Mouse (Mus musculus) pancreas, adult 10 weeks (tissue): ENCODE measurements around the gene Ankrd24. TPM values are rescaled to one million over a fixed set of nuclear protein-coding genes. Genes with fewer than 3 reads are reported as not detected.

Source experiments
- polyA plus RNA-seq: library from polyadenylated mRNA; stranded (reverse); fragments of 350-450 nt; fragmentation: Illumina TruSeq; extraction: RNeasy Lipid Tissue Mini Kit (QIAGEN cat#74804); gene quantifications from one replicate; pipeline ENCODE4 v1.2.3, GENCODE M21; 2015; ENCODE audit warnings: low read depth, low replicate concordance; ENCODE audit not compliant: insufficient read depth

Ankrd24 gene
- polyA plus RNA-seq = 62.0 TPM

DNA sequence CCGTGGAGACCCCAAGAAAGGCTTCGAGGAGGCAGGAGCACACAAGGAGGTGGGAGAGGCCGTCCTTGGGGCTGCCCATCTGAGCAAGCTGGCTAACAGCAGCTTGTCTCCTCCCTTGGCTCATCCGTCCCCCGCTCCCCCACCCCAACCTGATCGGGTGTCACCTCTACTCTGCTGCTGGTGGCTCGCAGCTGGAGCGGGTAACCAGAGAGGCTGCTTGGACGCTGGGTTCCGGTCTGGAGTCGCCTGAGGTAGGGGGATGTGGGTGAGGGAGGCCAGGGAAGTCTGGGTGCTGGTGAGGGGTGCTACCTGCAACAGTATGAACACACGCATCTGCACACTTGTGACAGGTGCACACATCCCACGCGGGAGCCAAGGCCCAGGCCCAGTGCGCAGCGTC is at the start of gene Ankrd24:
Ankrd24 (plus strand) TSS at position 151 of the 400 bp plus-strand sequence.

DNA sequence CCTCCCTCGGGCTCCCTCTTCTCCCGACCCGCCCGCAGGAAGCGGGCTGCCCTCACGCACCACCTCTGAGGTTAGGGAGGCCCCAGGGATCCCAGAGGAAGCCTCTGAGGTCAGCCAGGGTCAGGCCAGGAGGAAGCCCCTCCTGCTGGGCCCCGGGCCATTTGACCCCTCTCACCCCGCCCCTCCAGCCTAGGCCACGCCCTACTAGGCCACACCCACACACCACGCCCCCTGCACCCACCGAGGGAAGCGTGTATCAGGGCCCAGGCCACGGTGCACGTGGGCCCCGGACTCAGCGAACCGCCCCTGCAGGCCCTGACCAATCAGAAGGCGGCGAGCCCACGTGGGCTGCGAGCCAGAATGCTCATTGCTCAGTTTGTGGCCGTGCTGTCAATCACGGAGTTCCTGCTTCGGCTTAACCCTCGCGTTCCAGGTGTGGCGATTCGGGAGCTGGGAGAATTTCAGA is 27.6 kb upstream of the Ankrd24 start, which contains the start of gene Tle6:
Tle6 (minus strand) TSS at position 336 of the 466 bp plus-strand sequence.

DNA sequence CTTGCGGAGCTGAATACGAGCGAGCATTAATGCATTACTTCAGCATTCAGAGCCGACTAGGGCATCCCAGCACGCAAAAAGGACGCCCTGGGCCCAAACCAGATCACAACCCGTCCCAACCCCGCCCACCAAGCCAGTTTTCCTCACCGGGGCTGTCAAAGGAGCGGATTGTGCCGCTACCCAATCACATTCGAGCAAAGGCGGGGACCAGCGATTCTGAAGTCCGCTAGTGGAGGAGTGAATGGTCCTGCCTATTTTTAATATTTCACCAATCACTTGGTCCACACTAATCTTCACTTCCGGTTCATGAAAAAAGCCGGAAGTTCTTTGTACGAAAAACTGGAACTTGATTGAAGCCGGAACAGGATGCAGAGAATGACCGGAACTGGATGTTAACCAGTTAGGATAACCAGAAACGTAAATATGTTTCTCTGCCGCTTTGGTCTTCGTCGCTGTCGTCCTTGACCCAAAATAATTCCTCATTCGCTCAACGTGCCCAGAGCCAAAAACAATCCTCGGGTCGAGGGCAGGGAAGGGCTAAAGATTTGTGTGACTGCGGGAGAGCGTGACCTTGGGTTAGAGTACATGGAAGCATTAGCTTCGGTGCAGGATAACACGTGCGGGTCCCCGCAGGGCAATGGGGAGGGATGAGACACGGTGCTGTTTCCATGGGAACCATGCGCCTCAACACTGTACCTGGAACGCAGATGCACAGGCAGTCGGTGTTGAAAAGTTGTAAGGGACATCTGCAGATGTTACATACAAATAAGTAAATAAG is 22.2 kb upstream of the Ankrd24 start, which contains the start of gene BC025920:
BC025920 (plus strand) TSS at position 297 of the 778 bp plus-strand sequence.

DNA sequence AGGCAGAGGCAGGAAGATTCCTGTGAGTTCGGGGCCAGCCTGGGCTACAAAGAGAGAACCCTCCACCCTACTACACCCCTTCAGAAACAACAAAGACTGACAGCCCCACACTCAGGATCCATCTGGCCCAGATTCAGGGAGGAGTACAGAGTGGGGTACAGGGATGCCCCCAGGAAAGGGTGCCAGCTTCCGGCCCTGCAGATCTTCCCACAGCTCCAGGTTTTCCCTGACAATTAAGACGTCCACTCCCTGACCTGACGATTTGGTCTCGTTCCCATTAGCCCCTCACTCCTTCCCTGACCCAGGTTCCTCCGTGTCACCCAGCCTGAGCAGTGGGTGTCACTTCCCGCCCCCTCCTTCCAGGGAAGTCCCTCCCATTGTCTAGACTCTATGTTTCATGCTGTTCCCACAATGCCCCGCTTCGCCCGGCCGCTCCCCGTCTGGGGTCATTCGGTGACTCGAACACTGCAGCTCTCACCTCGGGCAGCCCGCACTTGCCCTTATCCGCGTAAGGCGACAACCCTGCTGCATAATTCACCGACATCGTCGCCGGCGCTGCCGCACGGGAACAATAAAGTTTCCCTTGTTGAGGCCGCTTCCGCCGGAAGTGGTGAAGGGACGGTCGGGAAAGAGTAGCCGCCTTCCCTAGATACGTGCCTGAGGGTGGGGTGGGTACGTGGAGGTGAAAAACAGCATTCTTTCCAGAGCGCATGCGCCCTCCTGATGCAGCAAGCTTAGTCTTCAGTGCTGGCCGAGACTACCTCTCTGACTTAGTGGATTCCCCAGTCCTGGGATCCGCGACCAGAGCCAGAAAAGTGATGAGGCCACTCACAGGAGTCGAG is 1.1 kb upstream of the Ankrd24 start, which contains the start of gene Sirt6:
Sirt6 (minus strand) TSS at position 804 of the 842 bp plus-strand sequence.

DNA sequence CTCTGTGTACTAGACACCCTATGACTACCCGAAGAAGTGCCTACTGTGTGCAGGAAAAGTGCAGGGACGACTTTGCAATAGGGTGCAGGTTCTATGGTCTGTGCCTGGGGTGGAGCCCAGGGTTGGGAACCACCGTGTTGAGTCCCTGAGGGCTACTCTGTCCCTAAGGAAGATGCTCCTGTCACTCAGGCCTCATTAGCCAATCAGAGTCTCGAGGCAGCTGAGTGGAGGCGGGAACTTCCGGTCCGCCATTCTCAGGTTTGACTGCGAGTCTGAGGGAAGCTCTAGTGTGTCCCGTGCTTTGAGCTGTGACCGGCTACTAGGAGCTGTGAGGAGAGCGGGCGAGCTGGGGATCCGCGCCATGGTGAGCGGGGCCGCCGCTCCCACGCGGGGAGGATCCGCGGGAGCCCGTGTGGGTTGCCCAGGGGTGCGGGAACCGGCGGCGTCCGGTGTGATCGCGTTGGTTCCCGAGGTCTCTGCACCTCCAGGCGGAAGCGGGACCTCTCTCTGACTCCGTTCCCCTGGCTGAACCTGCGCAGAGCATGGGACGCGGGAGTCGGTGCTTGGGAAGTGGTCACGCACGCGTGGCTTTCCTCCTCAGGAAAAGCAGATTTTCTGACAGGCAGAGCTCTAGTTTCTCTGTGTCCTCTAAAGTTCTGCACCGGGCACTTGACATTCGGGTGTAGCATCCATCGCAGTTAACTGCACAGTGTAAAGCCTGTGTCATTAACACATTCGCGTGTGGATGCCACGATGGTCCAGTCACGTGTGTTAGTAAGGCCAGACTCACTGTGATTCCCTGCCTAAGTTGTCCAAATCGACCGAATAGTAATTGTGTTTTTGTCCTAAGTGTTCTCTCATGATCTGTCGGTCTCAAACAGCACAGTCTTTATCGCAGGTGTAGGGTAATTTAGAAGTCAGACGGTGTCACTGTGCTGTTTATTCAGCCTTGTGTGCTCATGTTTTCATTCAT is 20.7 kb downstream of the Ankrd24 start, which contains the start of gene Gm10778:
Gm10778 (plus strand) TSS at position 257 of the 973 bp plus-strand sequence.

Other genes with a start within 250 kb of the Ankrd24 start
- 9.1 TPM for gene Dohh, start 244.1 kb upstream of the Ankrd24 start, polyA plus RNA-seq
- gene Gm48551, start 244.1 kb upstream of the Ankrd24 start, polyA plus RNA-seq = 2.6 TPM
- 3.4 TPM for gene Gm48552, start 239.5 kb upstream of the Ankrd24 start, polyA plus RNA-seq
- gene Smim24, start 235.5 kb upstream of the Ankrd24 start, polyA plus RNA-seq = 23.5 TPM
- gene Nfic, start 172.9 kb upstream of the Ankrd24 start, polyA plus RNA-seq = 11.0 TPM
- gene Celf5, start 145.8 kb upstream of the Ankrd24 start, polyA plus RNA-seq = 0.76 TPM
- gene Ncln, start 132.1 kb upstream of the Ankrd24 start, polyA plus RNA-seq = 25.2 TPM
- 1.3 TPM for gene S1pr4, start 128.4 kb upstream of the Ankrd24 start, polyA plus RNA-seq
- gene Gna15, start 104.3 kb upstream of the Ankrd24 start, polyA plus RNA-seq = not detected
- gene Gna11, start 83.3 kb upstream of the Ankrd24 start, polyA plus RNA-seq = 17.4 TPM
- gene Aes, start 69.1 kb upstream of the Ankrd24 start, polyA plus RNA-seq = 218 TPM
- 44.6 TPM for gene Tle2, start 54.0 kb upstream of the Ankrd24 start, polyA plus RNA-seq
- 236 TPM for gene Tle6, start 27.5 kb upstream of the Ankrd24 start, polyA plus RNA-seq
- 0.87 TPM for gene BC025920, start 22.3 kb upstream of the Ankrd24 start, polyA plus RNA-seq
- 5.6 TPM for gene Sirt6, start 743 bp upstream of the Ankrd24 start, polyA plus RNA-seq
- gene Gm10778, start 20.5 kb downstream of the Ankrd24 start, polyA plus RNA-seq = 0.66 TPM
- gene Zfp433, start 76.3 kb downstream of the Ankrd24 start, polyA plus RNA-seq = 1.2 TPM
- gene Gm3055, start 142.6 kb downstream of the Ankrd24 start, polyA plus RNA-seq = 2.0 TPM
- not detected for gene Gm4767, start 183.6 kb downstream of the Ankrd24 start, polyA plus RNA-seq
- 1.3 TPM for gene Gm32687, start 235.4 kb downstream of the Ankrd24 start, polyA plus RNA-seq